Mouse (Mus musculus): ENCODE measurements around the gene Gtf3c5. TPM values are rescaled to one million over a fixed set of nuclear protein-coding genes. Genes with fewer than 3 reads are reported as not detected.

Gtf3c5 gene
- total RNA-seq, 2 experiments from 2014 or later = 16.5 to 17.8 TPM

DNA sequence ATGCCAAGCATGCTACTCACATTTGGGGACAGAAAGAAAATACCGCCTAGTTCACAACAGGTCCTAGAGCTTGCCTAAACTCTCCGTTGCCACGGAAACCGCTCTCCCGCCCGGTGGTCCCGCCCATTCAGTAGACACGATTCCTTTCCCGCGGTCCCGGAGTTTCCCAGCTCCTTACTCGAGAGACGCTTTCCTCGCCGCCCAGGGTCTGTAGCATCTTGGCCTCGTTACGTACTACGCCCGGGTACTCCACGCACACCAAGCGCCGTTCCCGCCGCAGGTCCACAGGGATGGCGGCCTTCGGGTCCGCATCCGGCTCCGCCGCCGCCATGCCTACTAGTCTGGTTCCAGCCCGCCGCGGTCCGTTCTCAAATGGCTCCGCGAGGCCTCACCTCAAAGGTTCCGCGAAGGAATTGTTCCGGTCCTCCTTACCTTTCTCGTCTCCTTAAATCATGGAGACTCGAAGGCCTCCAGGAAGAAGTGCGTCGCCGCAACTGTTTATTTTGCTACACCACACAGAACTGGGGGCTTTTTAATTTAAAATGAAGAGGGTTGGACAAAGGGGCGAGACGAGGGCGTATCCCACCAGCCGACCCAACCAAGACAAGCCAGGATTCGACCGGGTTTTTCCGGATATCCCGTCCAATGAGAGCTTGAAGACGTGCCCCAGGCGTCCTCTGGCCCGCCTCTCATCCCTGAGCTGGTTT, 751 bp downstream of the Gtf3c5 start:
- DNase-seq (ENCODE audit: low spot score in 2 of 2) = peak; percentile 89 to 91
- intact Hi-C loops (cut with DNase I) = loop anchor here (2.0 kb wide), 1 partner anchor 68 kb away; no protein-coding TSS in a partner anchor

DNA sequence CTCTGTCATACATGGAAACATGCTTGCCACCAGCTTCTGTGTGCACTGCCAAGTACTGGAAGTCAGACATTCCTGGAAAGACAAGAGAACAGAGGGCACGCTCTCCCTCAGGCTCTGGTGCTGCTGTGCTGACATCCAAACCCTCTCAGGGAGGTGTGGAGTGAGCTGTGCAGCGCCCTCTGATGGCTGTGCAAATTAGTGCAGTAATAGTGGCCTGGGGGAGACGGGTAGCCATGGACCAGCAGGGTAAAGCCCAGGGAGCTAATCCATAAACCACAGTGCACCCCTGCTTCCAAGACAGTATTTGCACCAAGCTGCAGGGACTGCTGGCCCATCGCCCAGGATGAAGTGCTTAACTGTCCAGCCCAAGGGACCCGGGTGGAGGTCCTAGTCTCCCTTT, 5.5 kb downstream of the Gtf3c5 start:
- no peak for DNase-seq (ENCODE audit: low spot score in 2 of 2)
- intact Hi-C loops (cut with DNase I) = no loop called here

DNA sequence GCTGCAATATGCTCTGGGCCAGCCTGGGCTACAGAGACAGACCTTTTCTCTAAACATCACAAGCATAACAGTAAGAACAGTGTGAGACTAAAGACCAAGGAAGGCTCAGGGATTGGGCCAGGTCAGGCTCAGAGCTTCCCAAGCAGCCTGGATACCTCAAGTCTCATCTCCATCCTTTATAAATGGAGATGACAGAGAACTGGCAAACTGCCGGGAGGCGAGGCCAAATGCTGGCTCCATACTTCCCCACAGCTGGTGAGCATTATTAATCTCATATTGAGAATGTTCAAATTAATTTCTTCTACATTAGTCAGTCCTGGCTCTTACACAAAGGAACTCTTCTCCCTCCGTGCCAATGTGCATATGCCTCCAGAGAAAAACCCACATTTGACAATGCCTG, 6.7 kb downstream of the Gtf3c5 start:
- no peak for DNase-seq (ENCODE audit: low spot score in 2 of 2)
- intact Hi-C loops (cut with DNase I) = no loop called here

DNA sequence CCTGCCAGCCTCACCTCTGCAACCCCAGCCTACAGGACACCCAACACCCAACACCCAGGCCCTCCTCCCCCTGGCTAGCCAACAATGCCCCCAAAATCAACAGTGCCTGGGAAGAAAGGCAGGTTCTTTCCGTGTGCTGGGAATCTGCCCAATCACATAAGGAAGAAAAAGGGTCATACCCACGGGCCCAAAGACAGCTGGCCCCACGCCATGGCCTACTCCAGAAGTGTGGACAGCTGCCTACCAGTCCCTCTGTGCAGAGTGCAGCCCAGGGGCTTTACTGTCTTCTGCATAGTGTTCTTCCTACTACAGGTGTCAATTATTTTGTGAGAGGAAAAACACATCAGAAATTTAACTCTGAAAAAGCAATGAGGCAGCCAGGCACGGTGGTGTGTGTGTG, 8.2 kb downstream of the Gtf3c5 start:
- DNase-seq (ENCODE audit: low spot score in 2 of 2) = no peak
- intact Hi-C loops (cut with DNase I) = no loop called here

DNA sequence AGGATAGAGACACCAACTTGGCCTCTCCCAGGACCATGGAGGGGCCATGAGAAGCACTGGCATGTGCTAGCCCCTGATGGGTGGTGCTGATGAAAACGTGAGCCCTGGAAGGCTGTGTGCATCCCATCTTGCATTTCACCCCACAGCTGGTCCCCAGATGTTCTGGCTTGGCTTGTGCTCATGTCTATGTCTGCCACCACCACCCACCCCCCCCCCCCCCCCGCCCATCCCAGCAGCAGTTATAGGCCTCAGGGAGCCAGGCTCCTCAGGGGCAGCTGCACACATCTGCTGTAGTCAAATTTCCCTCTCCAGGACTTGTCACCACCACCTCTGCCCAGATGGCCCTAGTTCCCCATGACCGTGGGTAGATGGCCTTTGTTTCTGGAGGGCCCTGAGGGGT, 13.6 kb downstream of the Gtf3c5 start:
- intact Hi-C loops (cut with DNase I) = no loop called here
- DNase-seq (ENCODE audit: low spot score in 2 of 2) = no peak

DNA sequence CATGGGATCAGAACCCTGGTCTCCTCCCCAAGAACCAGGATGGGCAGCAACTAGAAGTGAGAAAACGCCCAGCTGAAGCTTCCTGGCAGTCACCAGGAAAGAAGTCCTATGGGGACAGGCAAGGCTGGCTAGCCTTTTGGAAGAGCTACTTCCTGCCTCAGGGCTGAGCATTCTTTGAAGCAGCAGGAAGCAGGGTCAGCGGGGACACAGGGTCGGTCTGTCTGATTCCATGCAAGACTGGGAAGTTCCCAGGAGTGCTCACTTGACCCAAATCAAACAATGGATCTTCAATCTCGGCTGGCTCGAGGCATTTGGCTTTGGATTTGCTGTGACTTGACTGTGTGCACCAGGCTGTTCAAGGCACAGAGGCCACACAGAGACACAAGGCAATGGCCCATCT, 17.0 kb downstream of the Gtf3c5 start:
- no peak for DNase-seq (ENCODE audit: low spot score in 2 of 2)

DNA sequence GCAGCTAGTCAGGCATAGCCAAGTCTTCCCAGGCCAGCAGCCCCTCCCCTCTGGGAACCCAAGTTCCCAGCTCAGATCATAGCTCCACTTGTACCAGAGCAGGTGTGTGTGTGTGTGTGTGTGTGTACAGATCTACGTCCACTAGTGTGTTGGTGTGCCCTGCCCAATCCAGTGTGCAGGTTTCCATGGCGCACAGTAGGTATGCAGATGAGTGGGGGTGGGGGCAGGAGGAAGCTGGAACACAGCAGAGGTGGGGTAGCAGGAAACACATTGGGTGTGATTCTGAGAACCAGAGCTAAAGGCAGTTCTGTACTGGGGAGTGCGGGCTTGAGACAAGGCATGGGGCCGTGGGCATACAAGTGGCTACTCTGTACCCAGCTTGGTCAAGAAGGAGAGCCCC, 19.2 kb downstream of the Gtf3c5 start:
- intact Hi-C loops (cut with DNase I) = no loop called here
- DNase-seq (ENCODE audit: low spot score in 2 of 2) = no peak

More for the DNA sequence above, 17.0 kb downstream of the Gtf3c5 start:
- intact Hi-C loops (cut with DNase I) = no loop called here

DNA sequence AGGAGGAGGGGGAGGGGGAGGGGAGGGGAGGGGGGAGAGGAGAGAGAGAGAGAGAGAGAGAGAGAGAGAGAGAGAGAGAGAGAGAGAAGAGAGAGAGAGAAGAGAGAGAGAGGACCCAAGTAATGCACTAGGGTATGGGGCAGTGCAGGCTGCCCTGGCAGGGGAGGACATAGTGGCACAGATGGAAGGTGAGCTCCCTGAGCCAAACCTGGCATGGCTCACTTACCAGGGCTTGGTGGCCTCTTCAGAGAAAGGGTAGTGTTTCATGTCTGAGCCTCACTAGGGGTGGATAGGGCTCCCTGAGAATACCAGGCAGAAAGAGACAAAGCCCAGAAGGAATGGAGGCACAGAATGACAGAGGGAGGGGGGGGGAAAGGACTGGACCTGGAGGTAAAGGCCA, 19.7 kb downstream of the Gtf3c5 start:
- intact Hi-C loops (cut with DNase I) = no loop called here
- DNase-seq (ENCODE audit: low spot score in 2 of 2) = no peak

DNA sequence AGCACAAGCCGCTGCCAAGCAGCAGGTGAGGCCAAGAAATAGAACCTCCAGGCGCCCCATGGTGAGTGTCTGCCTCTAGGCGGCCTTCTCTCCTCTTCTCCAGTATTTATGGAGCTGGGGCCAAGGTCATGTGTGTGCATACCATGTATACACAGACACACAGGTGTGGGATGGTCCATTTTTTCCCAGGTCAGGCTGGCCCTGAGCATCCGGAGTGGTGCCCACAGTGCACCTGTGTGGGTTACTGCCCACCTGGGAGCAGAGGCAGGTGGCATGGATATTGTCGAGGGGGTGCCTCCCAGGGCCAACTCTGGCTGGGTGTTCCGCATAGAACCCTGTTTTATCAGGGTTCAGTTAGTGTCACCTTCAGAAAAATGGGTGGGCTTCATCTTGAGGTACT, 20.2 kb downstream of the Gtf3c5 start, which contains the start of gene Cel:
Gene Cel, minus strand, starts transcription at position 101 of the 400 bp plus-strand sequence.
- no peak for DNase-seq (ENCODE audit: low spot score in 2 of 2)
- intact Hi-C loops (cut with DNase I) = no loop called here

DNA sequence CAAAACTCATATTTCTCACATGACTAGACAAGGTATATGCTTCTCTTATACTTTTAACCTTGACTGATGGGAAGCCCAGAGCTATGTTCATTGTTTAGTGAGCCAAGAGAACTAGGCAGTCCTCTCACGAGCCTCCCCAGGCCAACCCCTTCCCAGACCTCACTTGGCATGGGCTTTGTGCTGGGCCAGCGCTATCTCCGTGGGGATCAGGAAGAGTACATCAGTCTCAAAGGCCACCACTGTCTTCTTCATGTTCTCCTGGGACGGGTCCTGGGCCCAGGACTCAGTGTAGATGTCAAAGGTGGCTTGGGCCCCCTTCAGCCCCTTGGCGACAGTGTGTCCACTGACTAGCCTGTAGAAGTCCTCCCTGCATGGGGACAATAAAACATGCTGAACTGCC, 26.1 kb downstream of the Gtf3c5 start:
- intact Hi-C loops (cut with DNase I) = no loop called here
- DNase-seq (ENCODE audit: low spot score in 2 of 2) = no peak

DNA sequence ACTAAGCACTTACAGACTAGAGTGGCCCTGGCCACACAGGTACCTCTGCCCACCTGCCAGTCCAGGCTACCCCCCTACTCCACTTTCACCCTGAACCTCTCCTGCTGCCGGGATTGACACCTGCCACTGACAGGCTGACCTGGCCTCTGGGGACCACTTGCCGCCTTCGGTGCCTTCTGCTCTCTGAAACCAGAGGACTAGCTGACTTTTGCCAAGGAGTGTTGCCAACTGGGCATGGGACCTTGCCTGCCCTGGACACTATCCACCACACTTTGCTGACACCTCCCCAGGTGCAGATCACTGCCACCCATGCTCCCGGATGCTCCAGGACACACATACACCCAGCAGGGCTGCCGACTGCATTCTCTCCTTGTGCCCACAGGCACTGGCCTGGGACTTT, 31.2 kb downstream of the Gtf3c5 start:
- no peak for DNase-seq (ENCODE audit: low spot score in 2 of 2)
- intact Hi-C loops (cut with DNase I) = no loop called here

DNA sequence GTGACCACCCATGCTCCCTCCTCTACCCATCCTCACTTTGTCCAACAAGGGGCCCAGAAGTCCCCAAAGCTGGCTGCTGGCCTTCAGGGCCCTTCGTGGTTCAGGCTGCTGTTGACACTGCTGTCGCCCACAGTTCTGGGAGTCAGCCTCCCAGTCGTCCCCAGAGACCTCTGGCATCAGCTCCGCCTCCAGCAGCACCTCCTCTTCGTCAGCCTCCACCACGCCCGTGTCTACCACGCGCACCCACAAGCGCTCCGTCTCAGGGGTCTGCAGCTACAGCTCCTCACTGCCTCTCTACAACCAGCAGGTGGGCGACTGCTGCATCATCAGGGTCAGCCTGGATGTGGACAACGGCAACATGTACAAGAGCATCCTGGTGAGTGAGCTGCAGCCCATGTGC, 34.4 kb downstream of the Gtf3c5 start:
- intact Hi-C loops (cut with DNase I) = no loop called here
- no peak for DNase-seq (ENCODE audit: low spot score in 2 of 2)

DNA sequence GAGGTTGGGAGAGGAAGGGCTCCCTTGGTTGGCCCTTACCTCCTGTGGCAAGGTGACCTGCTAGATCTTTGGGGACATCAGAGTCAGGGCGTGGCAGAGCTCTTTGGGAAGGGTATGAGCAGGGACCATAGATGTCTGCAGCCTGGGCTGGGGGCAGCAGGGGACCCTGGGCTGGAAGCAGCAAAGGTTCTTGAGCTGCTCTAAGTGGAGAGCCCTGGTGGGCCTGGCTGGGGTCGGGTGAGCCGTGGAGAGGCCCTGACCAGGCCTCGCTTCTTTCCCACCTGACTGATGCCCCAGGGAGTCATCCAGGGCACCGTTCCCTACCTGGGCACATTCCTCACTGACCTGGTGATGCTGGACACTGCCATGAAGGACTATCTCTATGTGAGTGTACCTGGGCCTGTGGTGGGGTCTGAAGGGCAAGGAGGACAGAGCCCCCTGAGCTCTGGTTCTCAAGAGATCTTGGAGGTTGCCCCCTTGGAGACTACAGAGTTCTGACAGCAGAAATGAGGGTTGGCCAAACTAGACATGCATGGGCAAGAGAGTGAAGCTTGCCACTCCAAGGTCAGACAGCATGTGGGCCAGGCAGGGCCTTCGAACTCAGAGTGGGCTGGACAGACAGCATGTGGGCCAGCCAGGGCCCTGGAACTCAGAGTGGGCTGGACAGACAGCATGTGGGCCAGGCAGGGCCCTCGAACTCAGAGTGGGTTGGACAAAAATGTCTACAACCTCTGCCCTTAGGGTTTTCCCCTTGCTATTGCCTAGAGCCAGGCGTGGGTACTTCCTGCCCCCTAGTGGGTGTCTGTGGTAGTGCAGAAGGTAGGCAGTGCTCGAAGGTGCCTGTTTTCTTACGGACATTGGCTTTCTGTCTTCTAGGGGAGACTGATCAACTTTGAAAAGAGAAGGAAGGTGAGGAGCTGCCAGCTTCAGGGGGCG, 36.0 kb downstream of the Gtf3c5 start:
- peak; percentile 76 to 79 for DNase-seq (ENCODE audit: low spot score in 2 of 2)
- intact Hi-C loops (cut with DNase I) = loop anchor here (1.0 kb wide), 1 partner anchor 33 kb away; no protein-coding TSS in a partner anchor

DNA sequence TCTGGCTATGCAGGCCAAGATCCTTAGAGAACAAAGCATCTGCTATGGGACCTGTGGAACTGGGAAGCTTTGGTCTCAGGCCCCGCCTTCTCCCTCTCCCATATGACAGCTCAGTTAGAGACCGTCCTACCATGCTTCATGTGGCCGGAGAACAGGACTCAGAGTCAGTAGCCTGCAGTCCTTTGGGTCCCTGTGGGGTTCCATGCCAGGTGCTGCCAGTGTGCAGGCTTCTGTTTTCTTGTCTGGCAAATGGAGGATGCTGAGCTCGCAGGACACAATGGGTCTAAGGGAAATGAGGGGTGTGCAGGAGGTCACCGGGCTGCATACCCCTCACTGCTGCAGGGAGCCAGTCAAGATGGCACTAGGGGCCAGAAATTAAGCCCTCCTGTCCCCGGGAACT, 37.0 kb downstream of the Gtf3c5 start:
- DNase-seq (ENCODE audit: low spot score in 2 of 2) = no peak
- intact Hi-C loops (cut with DNase I) = no loop called here

DNA sequence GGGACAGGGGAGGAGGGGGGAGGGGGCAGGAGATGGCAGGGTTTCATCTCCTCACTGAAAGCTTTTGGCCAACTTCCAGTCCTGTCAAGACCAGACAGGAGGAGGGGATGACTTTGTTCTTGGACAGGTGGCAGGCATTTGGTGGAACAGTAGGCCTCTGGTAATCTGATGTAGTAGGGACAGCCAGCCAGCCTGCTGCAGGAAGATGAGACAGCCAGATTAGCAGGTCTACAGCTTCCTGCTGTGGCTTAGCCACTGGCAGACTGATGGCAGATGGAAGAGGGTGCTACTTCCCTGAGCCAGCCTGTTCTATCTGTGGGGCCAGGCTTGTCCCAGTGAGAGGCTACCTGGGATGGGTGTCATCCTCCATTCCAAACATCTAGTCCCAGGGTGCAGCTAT, 37.6 kb downstream of the Gtf3c5 start:
- DNase-seq (ENCODE audit: low spot score in 2 of 2) = no peak
- intact Hi-C loops (cut with DNase I) = no loop called here

DNA sequence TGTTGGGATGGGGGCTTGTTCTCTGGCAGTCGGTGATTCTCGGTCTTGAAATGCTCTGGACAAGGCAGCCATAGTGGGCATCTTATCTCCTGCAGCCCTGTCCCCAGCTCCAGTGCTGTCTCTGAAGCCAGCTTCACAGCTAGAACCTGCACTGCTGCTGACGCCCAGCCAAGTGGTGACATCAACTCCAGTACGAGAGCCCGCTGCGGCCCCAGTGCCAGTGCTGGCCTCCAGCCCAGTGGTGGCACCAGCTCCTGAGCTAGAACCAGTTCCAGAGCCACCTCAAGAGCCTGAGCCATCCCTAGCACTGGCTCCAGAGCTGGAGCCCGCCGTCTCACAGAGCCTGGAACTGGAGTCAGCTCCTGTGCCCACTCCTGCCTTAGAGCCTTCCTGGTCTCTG, 39.7 kb downstream of the Gtf3c5 start:
- intact Hi-C loops (cut with DNase I) = no loop called here
- DNase-seq (ENCODE audit: low spot score in 2 of 2) = peak in 1 of 2 experiments; percentile 65

DNA sequence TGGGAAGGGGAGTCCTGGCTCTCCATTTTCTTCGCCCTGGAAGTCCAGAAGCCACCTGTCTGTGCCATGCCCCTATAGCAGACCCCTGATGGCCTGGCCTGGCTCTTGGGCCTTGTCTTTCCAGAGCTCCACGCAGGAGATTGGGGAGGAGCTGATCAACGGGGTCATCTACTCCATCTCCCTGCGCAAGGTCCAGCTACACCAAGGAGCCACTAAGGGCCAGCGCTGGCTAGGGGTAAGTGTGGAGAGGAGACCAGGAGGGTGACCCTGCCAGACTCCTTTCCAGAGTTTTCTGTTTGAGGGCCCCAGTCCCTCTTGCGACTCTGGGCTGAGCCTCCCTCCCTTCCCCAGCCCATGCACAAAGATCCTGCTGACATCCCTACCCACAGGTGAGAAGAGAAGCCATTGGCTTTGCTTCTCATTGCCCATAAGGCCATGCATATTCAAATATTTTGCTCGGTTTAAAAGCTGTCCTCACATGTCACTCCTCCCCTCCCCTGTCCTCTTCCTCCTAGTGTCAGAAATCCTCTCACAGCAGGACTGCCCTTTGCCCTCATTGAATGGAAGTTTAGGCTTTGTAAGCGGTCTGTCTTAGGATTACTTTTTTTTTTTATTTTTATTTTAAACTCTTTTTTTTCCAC, 42.8 kb downstream of the Gtf3c5 start:
- DNase-seq (ENCODE audit: low spot score in 2 of 2) = no peak
- intact Hi-C loops (cut with DNase I) = no loop called here

DNA sequence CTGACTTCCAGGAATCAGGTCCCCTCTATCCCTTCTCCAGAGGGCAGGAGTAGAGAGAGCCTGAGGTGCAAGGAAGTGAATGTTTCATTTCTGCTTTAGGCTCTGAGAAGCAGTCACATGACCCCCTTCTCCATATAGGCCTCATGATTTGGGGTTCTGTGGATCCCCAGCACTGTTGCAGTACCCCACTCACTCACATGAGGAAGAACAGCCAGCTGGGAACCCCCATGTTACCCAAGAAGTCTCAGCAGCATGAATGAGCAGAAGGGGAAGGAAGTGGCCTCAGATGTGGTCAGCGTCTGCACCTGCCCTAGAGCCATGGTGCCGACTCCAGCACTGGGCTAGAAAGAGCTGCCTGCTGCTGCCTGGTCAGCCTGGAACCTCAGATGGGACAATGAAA, 43.6 kb downstream of the Gtf3c5 start:
- no peak for DNase-seq (ENCODE audit: low spot score in 2 of 2)
- intact Hi-C loops (cut with DNase I) = no loop called here

DNA sequence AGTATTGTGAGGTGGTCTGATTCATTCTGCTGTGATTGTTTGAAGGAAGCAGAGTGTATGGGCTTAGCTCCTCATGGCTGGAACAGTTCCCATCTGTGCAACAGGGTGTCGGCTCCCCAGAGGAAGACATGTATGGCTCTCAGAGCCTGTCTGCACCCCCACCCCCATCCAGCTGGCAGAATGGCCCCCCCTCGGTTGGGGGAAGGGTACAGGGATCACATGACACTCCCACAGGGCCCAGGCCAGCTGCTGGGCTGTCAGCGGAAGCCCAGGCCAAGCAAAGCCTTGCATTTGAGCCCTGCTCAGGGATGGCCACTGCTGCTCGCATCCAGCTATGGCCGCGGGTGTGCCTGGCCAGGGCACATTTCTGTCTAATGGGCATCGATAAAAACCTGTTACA, 44.3 kb downstream of the Gtf3c5 start:
- peak; percentile 64 to 75 for DNase-seq (ENCODE audit: low spot score in 2 of 2)
- intact Hi-C loops (cut with DNase I) = no loop called here

DNA sequence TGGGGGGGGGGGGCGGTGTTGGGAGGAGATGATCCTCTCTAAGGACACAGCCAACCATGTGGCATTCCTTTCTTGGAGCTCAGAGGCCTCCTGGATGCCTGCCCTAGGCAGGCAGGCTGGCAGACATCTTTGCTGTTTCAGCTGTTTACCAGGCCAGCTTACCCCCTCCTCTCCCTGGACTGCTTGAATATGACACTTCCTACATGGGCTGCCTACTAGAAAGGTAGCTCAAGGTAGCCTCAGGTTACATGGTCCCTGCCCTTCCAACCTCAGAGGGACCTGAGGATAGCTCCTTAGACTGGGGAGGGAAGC, 44.8 kb downstream of the Gtf3c5 start:
- DNase-seq (ENCODE audit: low spot score in 2 of 2) = no peak
- intact Hi-C loops (cut with DNase I) = no loop called here
